Mouse (Mus musculus): ENCODE measurements around the gene Cirbp.

The Cirbp gene

DNA sequence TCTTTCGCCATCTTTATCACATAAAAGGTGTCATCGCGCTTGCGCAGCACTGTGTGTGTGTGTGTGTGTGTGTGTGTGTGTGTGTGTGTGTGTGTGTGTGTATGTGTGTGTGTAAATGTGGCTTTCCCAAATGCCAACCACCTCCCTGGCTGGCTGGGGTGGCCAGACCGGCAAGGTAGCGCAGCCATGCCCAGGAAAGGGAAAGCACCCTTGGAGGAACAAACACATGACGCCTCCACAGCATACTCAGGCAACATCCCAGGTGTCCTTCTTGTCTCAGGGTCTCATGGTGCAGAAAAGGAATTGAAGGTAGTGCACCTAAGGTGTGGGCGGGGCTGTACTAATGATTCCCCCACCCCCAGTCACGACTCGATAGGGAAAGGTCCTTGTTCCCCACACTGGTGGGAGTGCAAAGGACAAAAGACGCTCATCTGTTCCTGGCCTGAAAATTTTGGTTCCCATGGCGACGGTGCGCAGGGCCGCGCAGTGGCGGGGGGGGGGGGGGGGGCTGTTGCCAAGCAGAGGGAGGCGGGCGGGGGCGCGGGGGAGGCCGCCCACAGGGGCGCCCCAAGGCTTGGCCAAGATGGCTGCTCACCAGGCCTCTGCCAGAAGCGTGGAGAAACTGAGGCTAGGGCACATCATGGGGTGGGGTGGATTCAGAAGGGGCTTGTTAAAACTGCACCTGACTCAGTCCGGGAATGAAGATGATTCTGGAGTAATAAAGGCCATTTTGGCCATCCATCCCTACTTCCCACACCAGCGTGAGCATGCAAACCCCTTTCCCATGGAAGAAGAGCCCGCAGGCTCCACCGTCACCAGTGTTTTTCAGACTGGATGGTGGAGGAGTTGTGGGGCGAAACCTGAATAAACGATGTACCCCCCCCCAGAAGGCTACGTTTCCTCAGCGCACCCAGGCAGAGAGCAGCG lies 27.9 kb upstream of the Cirbp start:
- peak; percentile 66 for DNase-seq

GRCm38 (mm10) chr10:80138553-80139438 lies 27.0 kb upstream of the Cirbp start, which contains the start of gene Atp5d:
Gene Atp5d, plus strand, starts transcription at chr10:80138632.
- peak; percentile 86 to 90 for DNase-seq

GRCm38 (mm10) chr10:80139439-80139775 lies 26.4 kb upstream of the Cirbp start:
- no peak for DNase-seq

DNA sequence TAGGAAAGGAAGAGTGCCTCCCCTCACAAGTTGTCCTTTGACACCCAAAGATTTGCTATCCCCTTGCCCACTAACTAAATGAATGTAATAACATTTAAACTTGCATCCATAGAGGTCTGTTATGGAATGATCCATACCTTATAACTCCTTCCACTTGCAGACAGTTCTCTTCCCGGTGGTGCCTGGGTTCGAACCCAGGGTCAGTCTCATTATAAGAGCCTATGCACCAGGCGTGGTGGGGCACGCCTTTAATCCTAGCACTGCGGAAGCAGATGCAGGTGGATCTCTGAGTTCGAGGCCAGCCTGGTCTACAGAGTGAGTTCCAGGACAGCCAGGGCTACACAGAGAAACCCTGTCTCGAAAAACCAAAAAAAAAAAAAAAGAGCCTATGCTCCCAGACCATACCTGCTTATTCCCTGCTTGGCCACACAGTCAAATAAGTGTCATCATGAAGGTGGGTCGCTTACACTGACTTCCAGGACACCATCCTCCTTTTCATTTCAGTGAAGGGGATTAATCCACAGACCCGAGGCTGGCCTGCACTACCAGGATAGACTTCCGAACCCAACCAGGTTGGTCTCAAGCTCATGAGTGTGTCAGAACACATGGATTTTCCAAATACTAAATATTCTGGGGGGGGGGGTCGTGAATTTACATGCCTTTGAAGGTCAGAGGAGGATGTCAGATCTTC lies 25.7 kb upstream of the Cirbp start:
- no peak for DNase-seq

DNA sequence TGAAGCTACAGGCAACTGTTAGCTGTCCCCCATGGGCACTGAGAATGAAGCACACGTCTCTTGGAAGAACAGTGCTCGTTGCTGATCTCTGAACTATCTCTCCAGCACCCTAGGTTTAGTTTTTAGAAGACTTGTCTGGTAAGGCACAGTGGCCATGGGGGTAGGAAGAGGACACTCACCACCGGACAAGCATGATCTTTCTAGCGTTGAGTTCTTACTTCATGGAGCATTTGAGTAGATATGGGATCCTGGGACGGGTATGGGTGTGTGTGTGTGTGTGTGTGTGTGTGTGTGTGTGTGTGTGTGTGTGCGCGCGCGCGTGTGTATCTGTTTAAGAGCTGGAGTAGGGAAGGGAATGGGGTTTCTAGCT lies 25.1 kb upstream of the Cirbp start, which contains the start of gene Cbarp:
Gene Cbarp, minus strand, starts transcription at position 170 of the 370 bp plus-strand sequence.
- DNase-seq, result peak in 1 of 2 experiments; percentile 45

GRCm38 (mm10) chr10:80141243-80141642 lies 24.5 kb upstream of the Cirbp start:
- peak; percentile 97 to 99 for DNase-seq

- peak; percentile 93 to 96 for DNase-seq
These were observed 23.8 kb upstream of the Cirbp start for GRCm38 (mm10) chr10:80141786-80142529.

- DNase-seq, result no peak
These were observed 23.3 kb upstream of the Cirbp start for GRCm38 (mm10) chr10:80142530-80142925.

DNA sequence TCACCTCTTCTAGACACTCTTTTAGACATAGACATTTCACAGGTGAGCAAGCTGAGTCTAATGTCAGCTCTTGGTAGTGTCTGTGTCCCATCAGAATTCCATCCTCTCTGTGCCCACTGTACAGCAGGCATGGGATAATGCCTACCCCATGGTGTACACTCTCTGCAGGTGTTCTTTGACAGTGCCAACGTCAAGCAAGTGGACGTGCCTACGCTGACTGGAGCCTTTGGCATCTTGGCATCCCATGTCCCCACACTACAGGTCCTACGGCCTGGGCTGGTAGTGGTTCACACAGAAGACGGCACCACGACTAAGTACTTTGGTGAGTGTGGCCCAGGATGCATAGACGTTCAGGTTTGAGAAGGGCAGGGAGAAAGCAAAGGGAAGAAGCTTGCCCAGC lies 22.1 kb upstream of the Cirbp start:
- no peak for DNase-seq

DNA sequence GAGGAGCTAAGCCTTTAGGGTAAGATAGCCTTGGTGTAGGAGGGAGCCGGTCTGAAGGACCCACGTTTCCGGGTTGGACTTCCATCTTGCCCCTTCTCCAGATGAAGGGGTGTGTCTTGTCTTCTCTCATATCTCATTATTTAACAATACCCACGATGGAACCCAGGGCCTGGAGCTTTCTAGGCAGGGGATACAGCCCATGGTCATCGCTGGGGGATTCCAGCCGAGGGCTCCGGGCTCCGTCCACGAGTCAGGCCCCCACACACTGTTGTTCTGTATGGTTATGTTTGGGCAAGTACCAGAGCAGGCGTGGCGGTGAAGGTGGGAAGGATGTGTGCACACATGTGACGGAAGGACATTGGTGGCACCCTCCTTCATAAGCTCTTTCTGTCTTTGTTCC lies 21.6 kb upstream of the Cirbp start:
- DNase-seq, result no peak

- DNase-seq, result peak; percentile 82 to 89
These were observed 20.6 kb upstream of the Cirbp start for GRCm38 (mm10) chr10:80144864-80145838.

GRCm38 (mm10) chr10:80145896-80146295 lies 19.9 kb upstream of the Cirbp start:
- DNase-seq, result peak in 1 of 2 experiments; percentile 73

- DNase-seq, result peak in 1 of 2 experiments; percentile 53
These were observed 19.2 kb upstream of the Cirbp start for GRCm38 (mm10) chr10:80146568-80147011.

GRCm38 (mm10) chr10:80147146-80147718 lies 18.6 kb upstream of the Cirbp start:
- DNase-seq, result peak in 1 of 2 experiments; percentile 49

GRCm38 (mm10) chr10:80147719-80148601 lies 17.8 kb upstream of the Cirbp start, which contains the start of gene Midn:
Gene Midn, plus strand, starts transcription at chr10:80148272.
- DNase-seq, result peak; percentile 68 to 81

- DNase-seq, result peak; percentile 96 to 98
These were observed 17.0 kb upstream of the Cirbp start for GRCm38 (mm10) chr10:80148610-80149290.

GRCm38 (mm10) chr10:80149291-80150225 lies 16.2 kb upstream of the Cirbp start:
- peak; percentile 96 to 98 for DNase-seq

All from cerebellum, postnatal 25 days (tissue).